Mouse (Mus musculus): ENCODE measurements around the gene 0610037L13Rik. TPM values are rescaled to one million over a fixed set of nuclear protein-coding genes. Genes with fewer than 3 reads are reported as not detected.
A peak's percentile ranks its signal among the peaks of the same experiment; 100 is the strongest.

The 0610037L13Rik gene
- total and polyA plus RNA-seq, 3 experiments = 40.7 to 54.3 (median 43.8) TPM

GRCm38 (mm10) chr4:107892663-107893062 lies 3.0 kb downstream of the 0610037L13Rik start:
- DNase-seq (ENCODE audit: extremely low read depth) = peak; percentile 21
- Histone ChIP-seq H3K4me2 (ENCODE audit: insufficient read depth, low read depth, poor library complexity, severe bottlenecking) (no peak overlapping the region), H3K4me3 (replicated peaks in 1 of 3; ENCODE audit: low read depth in 2 of 3, low read length in 2 of 3, poor library complexity in 1 of 3) (no peak overlapping the region), H3K79me2 (replicated peaks; ENCODE audit: control insufficient read depth, extremely low read depth, insufficient read depth, poor library complexity, severe bottlenecking) (peaks cover 3% of the 10 kb centered on the region; the same call in 1 of the 2 replicates), H3K9ac (ENCODE audit: insufficient read depth, low read depth) (no peak overlapping the region), H3K36me3 (replicated peaks in 1 of 2; ENCODE audit: control insufficient read depth in 1 of 2, insufficient read depth in 1 of 2, low read length in 1 of 2) (peaks cover 28 to 74% of the 10 kb centered on the region in 2 experiments), H3K4me1 (ENCODE audit: control insufficient read depth in 1 of 2, insufficient read depth in 2 of 2) (peaks cover 3 to 19% of the 10 kb centered on the region in 2 experiments; a peak in 3 of 4 replicates), H3K9me3 (replicated peaks; ENCODE audit: low read length) (no peaks in the 10 kb centered on the region), H3K27me3 (replicated peaks) (no peaks in the 10 kb centered on the region), H3K27ac (ENCODE audit: insufficient read depth, low read depth) (no peak overlapping the region)
- TF ChIP-seq SMC3 (IDR thresholded peaks at IDR 0.05; ENCODE audit: low read depth, low read length) (peak; percentile 37), MAX (IDR thresholded peaks at IDR 0.05; ENCODE audit: low read length) (no peak), CTCF (conservative IDR thresholded peaks at IDR 0.05 in 1 of 2, IDR thresholded peaks at IDR 0.05 in 1 of 2; ENCODE audit: low read depth in 2 of 2, low read length in 2 of 2) (peak in 1 of 2 experiments; percentile 53; a peak in 2 of 4 replicates), RAD21 (IDR thresholded peaks at IDR 0.05; ENCODE audit: low read depth, low read length) (peak; percentile 45)
- in situ Hi-C loops (cut with MboI; ENCODE audit: low pct_ligation_motif_present, low pct_unique_long_range_greater_than_20kb, low sequenced_read_pairs) = no loop called here
- dilution Hi-C loops (cut with MboI; ENCODE audit: extremely low pct_ligation_motif_present, extremely low pct_unique_long_range_greater_than_20kb, low sequenced_read_pairs) = no loop called here

GRCm38 (mm10) chr4:107899211-107899927 lies 9.8 kb downstream of the 0610037L13Rik start:
- Histone ChIP-seq H3K4me3 (replicated peaks in 1 of 3; ENCODE audit: low read depth in 2 of 3, low read length in 2 of 3, poor library complexity in 1 of 3) (no peak overlapping the region), H3K9ac (ENCODE audit: insufficient read depth, low read depth) (no peak overlapping the region), H3K36me3 (replicated peaks in 1 of 2; ENCODE audit: control insufficient read depth in 1 of 2, insufficient read depth in 1 of 2, low read length in 1 of 2) (peaks cover 25 to 79% of the 10 kb centered on the region in 2 experiments), H3K4me2 (ENCODE audit: insufficient read depth, low read depth, poor library complexity, severe bottlenecking) (no peak overlapping the region), H3K79me2 (replicated peaks; ENCODE audit: control insufficient read depth, extremely low read depth, insufficient read depth, poor library complexity, severe bottlenecking) (no peaks in the 10 kb centered on the region), H3K4me1 (ENCODE audit: control insufficient read depth in 1 of 2, insufficient read depth in 2 of 2) (0 out of 4 replicates have a peak, but pooled peaks cover 0 to 7% of the 10 kb centered on the region in 2 experiments), H3K27ac (ENCODE audit: insufficient read depth, low read depth) (no peak overlapping the region), H3K9me3 (replicated peaks; ENCODE audit: low read length) (no peaks in the 10 kb centered on the region), H3K27me3 (replicated peaks) (no peaks in the 10 kb centered on the region)
- dilution Hi-C loops (cut with MboI; ENCODE audit: extremely low pct_ligation_motif_present, extremely low pct_unique_long_range_greater_than_20kb, low sequenced_read_pairs) (no loop called here), in situ Hi-C loops (cut with MboI; ENCODE audit: low pct_ligation_motif_present, low pct_unique_long_range_greater_than_20kb, low sequenced_read_pairs) (no loop called here)
- TF ChIP-seq ZKSCAN1 (IDR thresholded peaks at IDR 0.05; ENCODE audit: borderline replicate concordance, low read depth, low read length) (no peak), POLR2A (IDR thresholded peaks at IDR 0.05; ENCODE audit: low read depth, low read length) (no peak), ETS1 (conservative IDR thresholded peaks at IDR 0.05; ENCODE audit: low read depth, low read length) (no peak), ELF1 (IDR thresholded peaks at IDR 0.05; ENCODE audit: low read depth, low read length) (no peak), E2F4 (IDR thresholded peaks at IDR 0.05; ENCODE audit: insufficient replicate concordance, low read depth, low read length) (no peak), TCF12 (IDR thresholded peaks at IDR 0.05; ENCODE audit: low read depth, low read length) (no peak), MAX (IDR thresholded peaks at IDR 0.05; ENCODE audit: low read length) (no peak), POLR2AphosphoS2 (IDR thresholded peaks at IDR 0.05; ENCODE audit: low read depth, low read length) (no peak), IRF4 (IDR thresholded peaks at IDR 0.05; ENCODE audit: low read depth, low read length) (no peak), NELFE (IDR thresholded peaks at IDR 0.05; ENCODE audit: low read depth, low read length) (no peak), MXI1 (IDR thresholded peaks at IDR 0.05; ENCODE audit: low read depth, low read length) (no peak)
- DNase-seq (ENCODE audit: extremely low read depth) = no peak

All from CH12.LX (cell line).